Mouse (Mus musculus): ENCODE data around the gene Gm20388. TPM values are rescaled to one million over a fixed set of nuclear protein-coding genes. Genes with fewer than 3 reads are reported as not detected.

Gm20388 gene
- polyA plus RNA-seq, 1 experiment from 2014 or later: 4.4 TPM

DNA sequence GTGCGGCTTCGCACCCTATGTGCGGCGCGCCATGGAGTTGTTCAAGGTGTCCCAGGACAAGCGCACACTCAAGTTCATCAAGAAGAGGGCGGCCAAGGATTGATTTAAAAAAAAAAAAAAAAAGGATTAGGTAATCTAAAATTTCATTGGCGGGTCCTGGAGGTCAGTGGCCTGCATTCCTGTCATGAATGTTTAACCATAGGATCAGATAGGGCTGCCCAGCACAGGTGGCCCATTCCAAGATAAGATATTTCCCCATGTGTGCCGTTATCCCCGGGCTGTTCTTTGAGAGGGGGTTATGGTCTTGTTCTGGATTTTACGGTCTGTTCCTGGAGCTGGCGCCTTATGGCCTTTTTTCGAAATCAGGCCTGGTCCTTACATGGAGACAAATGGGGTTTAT is 2926.1 kb downstream of the Gm20388 start:
- Histone ChIP-seq H3K4me1 (replicated peaks) (no peaks in the 10 kb centered on the region), H3K27me3 (no peaks in the 10 kb centered on the region), H3K9ac (replicated peaks) (no peak overlapping the region), H3K36me3 (no peaks in the 10 kb centered on the region), H3K4me2 (replicated peaks) (no peak overlapping the region), H3K9me3 (no peaks in the 10 kb centered on the region), H3K27ac (no peak overlapping the region), H3K4me3 (replicated peaks) (no peak overlapping the region)
- ATAC-seq: no peak
- 89% methylated on average over 13 of the region's 13 CpGs for WGBS

DNA sequence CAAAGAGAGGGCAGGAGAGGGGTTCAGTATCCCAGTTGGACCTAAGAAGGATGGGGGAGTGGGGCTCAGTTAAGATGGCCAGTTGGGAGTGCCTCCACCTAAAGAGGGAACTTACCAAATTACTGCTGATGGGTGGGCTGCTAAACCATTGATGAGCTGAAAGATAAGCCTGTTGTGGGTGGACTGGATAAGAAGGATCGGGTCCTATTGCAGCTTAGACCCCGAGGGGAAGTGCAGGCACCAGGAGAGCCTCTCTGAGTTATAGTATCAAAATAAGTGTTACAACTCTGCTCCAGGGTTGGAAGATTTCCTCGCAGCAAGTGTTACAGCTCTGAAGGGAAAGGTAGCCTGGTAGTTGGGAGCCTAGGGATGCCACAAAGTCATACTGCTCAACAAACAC is 2933.5 kb downstream of the Gm20388 start:
- H3K9me3 ChIP-seq: no peaks in the 10 kb centered on the region
- peaks cover 6% of the 10 kb centered on the region; the same call in 1 of the 2 replicates for H3K4me1 ChIP-seq (replicated peaks)
- WGBS: 68% methylated on average over 3 of the region's 3 CpGs
- H3K27me3 ChIP-seq: peaks cover 7% of the 10 kb centered on the region; the same call in 1 of the 2 replicates
- no peak for ATAC-seq
- no peak overlapping the region for H3K27ac ChIP-seq
- no peak overlapping the region for H3K4me3 ChIP-seq (replicated peaks)
- H3K9ac ChIP-seq (replicated peaks): no peak overlapping the region
- H3K36me3 ChIP-seq: no peaks in the 10 kb centered on the region
- H3K4me2 ChIP-seq (replicated peaks): no peak overlapping the region

- Histone ChIP-seq H3K9ac (replicated peaks) (no peak overlapping the region), H3K36me3 (no peaks in the 10 kb centered on the region), H3K4me1 (replicated peaks) (peaks cover 6% of the 10 kb centered on the region; the same call in 1 of the 2 replicates), H3K27me3 (peaks cover 8% of the 10 kb centered on the region; the same call in 1 of the 2 replicates), H3K4me3 (replicated peaks) (no peak overlapping the region), H3K27ac (no peak overlapping the region), H3K9me3 (no peaks in the 10 kb centered on the region), H3K4me2 (replicated peaks) (no peak overlapping the region)
- ATAC-seq: no peak
- 80% methylated on average over 4 of the region's 4 CpGs for WGBS
Observed at GRCm38 (mm10) chr8:122845662-122846061, 2935.0 kb downstream of the Gm20388 start.

DNA sequence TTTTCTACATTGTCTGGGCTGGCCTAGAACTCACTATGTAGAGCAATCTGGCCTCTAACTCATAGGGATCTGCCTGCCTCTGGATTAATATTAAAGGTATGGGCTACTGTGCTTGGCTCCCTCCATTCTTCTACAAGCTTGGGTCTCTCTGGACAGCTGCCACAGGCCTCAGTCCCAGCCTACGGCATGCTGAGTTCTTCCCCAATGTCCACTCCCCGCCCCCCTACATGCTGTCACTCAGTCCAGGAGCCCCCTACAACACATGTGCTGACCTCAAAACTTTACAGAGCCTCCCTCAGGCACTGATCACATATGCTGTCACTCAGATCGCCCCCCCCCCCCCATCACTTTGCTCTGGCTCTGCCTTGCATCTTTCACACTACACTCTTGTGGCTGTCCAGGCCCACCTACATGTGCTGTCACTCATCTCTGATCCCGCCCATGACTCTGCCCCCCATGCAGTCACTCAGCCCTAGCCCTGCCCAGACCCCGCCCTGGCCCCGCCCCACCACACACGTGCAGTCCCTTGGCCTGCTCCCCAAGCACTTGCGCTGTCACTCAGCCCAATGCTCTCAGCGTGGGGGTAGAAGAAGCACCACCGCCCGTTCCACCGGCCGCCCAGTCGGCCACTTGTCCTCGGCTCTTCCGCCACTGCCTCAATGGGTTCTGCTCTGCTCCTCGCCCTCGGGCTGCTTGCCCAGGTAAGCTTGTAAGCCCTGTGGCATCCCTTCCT is 2937.4 kb downstream of the Gm20388 start, which contains the start of gene Cdh15:
Gene Cdh15 (plus strand): TSS at position 138 of the 733 bp plus-strand sequence.
- Histone ChIP-seq H3K4me2 (replicated peaks) (peak within 1 kb of the TSS; percentile 33), H3K27ac (no peak within 1 kb of the TSS), H3K9me3 (no peaks in the 10 kb centered on the region), H3K4me3 (replicated peaks) (no peak within 1 kb of the TSS), H3K4me1 (replicated peaks) (peaks cover 9% of the 10 kb centered on the region; the same call in 1 of the 2 replicates), H3K36me3 (no peaks in the 10 kb centered on the region), H3K9ac (replicated peaks) (no peak within 1 kb of the TSS), H3K27me3 (peaks cover 8% of the 10 kb centered on the region; the same call in 1 of the 2 replicates)
- WGBS: 14% methylated on average over 18 of the region's 18 CpGs
- ATAC-seq: peak; percentile 92

GRCm38 (mm10) chr8:122849152-122849910 is 2938.7 kb downstream of the Gm20388 start:
- H3K4me1 ChIP-seq (replicated peaks): peaks cover 18% of the 10 kb centered on the region
- no peak overlapping the region for H3K4me3 ChIP-seq (replicated peaks)
- H3K27me3 ChIP-seq: peaks cover 8% of the 10 kb centered on the region; the same call in 1 of the 2 replicates
- H3K9me3 ChIP-seq: no peaks in the 10 kb centered on the region
- no peak overlapping the region for H3K4me2 ChIP-seq (replicated peaks)
- no peak overlapping the region for H3K9ac ChIP-seq (replicated peaks)
- ATAC-seq: no peak
- no peaks in the 10 kb centered on the region for H3K36me3 ChIP-seq
- H3K27ac ChIP-seq: no peak overlapping the region
- WGBS: 54% methylated on average over 7 of the region's 11 CpGs

DNA sequence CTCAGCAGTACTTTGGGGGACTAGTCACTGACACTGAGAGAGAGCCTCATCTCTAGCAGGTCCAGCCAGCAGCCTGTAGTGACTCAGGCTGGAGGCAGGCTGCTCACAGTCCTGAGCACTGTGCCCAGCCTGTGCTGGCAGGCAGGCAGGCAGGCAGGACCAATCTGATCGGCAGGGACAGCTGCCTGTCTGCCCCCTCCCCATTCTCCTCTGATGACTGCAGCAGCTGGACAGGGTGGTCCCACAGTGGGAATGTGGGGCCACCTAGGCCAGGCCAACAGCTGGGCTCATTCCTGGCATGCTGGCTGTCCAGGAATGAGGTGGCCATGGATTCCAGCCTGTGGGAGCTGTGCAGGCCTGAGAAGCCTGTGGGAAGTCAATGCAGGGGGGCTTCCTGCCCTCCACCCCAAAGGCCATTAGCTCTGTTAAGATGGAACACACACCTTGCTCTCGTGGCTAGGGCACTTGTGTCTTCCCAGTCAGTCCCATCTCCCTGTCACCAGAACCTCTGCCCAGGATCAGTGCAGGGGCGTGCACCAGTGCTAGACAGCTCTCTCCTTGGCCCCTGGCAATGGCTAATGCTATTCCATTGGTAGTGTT is 2940.1 kb downstream of the Gm20388 start:
- peaks cover 18% of the 10 kb centered on the region for H3K4me1 ChIP-seq (replicated peaks)
- H3K9ac ChIP-seq (replicated peaks): no peak overlapping the region
- 73% methylated on average over 3 of the region's 3 CpGs for WGBS
- no peaks in the 10 kb centered on the region for H3K36me3 ChIP-seq
- no peak overlapping the region for H3K4me3 ChIP-seq (replicated peaks)
- H3K27me3 ChIP-seq: peaks cover 8% of the 10 kb centered on the region; the same call in 1 of the 2 replicates
- no peaks in the 10 kb centered on the region for H3K9me3 ChIP-seq
- no peak overlapping the region for H3K27ac ChIP-seq
- no peak overlapping the region for H3K4me2 ChIP-seq (replicated peaks)
- no peak for ATAC-seq

DNA sequence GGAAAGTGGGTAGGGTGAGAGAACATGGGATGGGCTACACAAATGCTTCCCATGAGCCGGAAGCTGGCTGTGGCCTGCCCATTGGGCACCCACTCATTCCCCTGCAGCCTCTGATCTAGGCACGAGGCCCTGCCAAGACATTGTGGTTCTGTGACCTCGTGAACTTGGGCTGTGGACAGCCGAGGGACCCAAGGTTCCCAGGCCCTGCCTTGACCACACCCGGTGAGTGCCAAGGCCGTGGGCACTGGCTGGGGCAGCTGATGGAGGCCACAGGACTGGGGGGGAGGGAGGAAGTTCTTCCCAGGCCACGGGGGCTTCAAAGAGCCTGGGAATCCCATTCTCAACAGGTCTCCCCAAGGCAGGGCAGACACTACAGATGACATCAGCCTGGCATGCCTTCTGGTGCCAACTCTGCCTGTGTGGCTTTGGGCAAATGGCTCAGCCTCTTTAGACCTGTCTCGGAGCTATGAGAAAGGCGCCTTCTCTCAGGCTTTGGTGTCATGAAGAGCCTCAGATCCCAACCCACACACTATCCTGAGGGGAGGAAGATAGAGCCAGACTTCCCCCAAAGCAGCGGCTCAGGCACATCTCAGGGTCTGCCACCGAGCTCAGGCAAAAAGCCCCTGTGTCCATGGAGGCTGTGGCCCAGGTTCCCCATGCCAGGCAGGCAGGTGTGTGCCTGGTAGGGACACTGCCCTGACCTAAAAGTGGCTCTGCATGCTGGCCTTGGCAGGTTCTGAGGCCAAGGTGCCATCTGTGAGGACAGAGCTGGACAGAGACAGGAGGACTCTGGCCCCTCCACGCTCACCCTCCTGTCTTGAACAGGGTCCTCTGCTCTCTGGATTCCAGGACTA is 2941.3 kb downstream of the Gm20388 start:
- H3K4me3 ChIP-seq (replicated peaks): no peak overlapping the region
- 88% methylated on average over 12 of the region's 12 CpGs for WGBS
- peaks cover 8% of the 10 kb centered on the region; the same call in 1 of the 2 replicates for H3K27me3 ChIP-seq

GRCm38 (mm10) chr8:122852546-122852905 is 2941.9 kb downstream of the Gm20388 start:
- 36% methylated on average over 1 of the region's 1 CpGs for whole genome bisulfite sequencing
- ATAC-seq: no peak
- no peak overlapping the region for H3K4me2 ChIP-seq (replicated peaks)

More for the DNA sequence above, 2941.3 kb downstream of the Gm20388 start:
- Histone ChIP-seq H3K36me3 (no peaks in the 10 kb centered on the region), H3K9me3 (no peaks in the 10 kb centered on the region), H3K9ac (replicated peaks) (no peak overlapping the region), H3K4me1 (replicated peaks) (peaks cover 18% of the 10 kb centered on the region), H3K4me2 (replicated peaks) (no peak overlapping the region), H3K27ac (no peak overlapping the region)
- ATAC-seq: no peak

DNA sequence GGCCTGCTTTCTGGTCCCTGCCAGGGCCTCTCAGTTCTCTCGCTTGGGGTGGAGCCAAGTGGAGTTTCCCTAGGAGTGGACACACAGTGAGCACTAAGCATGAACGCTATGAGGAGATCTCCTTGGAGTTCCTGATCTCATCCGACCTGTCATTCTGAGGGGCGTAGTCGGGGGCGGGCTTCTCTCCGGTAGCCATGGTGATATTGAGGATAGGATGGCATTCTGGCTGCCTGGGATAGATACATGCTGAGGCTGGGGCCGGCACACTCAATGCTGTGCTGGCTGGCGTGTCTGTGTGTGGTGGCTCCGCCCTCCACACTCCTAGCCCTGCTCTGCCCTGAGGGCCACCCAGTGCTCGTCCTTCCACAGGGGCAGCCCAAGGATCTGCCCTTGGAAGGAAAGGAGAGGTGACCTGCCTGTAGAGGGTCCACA is 2942.7 kb downstream of the Gm20388 start:
- 6% methylated on average over 11 of the region's 11 CpGs for whole genome bisulfite sequencing
- Histone ChIP-seq H3K27ac (no peak overlapping the region), H3K4me1 (replicated peaks) (peaks cover 15% of the 10 kb centered on the region), H3K36me3 (no peaks in the 10 kb centered on the region), H3K9ac (replicated peaks) (no peak overlapping the region), H3K27me3 (peaks cover 8% of the 10 kb centered on the region; the same call in 1 of the 2 replicates), H3K4me3 (replicated peaks) (no peak overlapping the region), H3K9me3 (no peaks in the 10 kb centered on the region), H3K4me2 (replicated peaks) (no peak overlapping the region)
- ATAC-seq: peak; percentile 84

More at GRCm38 (mm10) chr8:122852546-122852905, 2941.9 kb downstream of the Gm20388 start:
- no peaks in the 10 kb centered on the region for H3K36me3 ChIP-seq
- H3K9me3 ChIP-seq: no peaks in the 10 kb centered on the region
- H3K27me3 ChIP-seq: peaks cover 8% of the 10 kb centered on the region; the same call in 1 of the 2 replicates
- no peak overlapping the region for H3K27ac ChIP-seq
- H3K4me1 ChIP-seq (replicated peaks): peaks cover 18% of the 10 kb centered on the region
- H3K9ac ChIP-seq (replicated peaks): no peak overlapping the region
- H3K4me3 ChIP-seq (replicated peaks): no peak overlapping the region

DNA sequence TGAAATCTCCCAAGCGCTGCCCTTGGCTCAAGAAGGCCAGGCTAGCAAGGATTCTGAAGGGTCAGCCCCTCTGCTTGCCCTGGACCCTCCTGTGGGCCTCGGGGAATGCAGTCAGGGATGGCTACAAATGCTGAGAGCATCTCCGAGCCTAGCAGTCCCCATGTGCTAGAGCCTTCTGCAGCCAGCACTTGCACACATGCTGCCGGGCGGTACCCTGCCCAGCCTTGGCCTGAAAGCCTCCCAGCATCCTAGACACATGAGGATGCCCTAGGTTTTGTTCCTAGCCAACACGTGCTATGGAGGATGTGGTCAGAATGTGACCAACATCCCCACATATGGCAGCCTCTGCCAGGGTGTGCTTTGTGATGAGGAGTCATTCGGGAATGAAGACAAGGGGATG is 2943.7 kb downstream of the Gm20388 start:
- no peak overlapping the region for H3K4me3 ChIP-seq (replicated peaks)
- WGBS: 72% methylated on average over 7 of the region's 7 CpGs
- H3K4me2 ChIP-seq (replicated peaks): no peak overlapping the region
- H3K36me3 ChIP-seq: no peaks in the 10 kb centered on the region
- ATAC-seq: no peak
- no peak overlapping the region for H3K9ac ChIP-seq (replicated peaks)
- H3K9me3 ChIP-seq: no peaks in the 10 kb centered on the region
- no peaks in the 10 kb centered on the region for H3K27me3 ChIP-seq
- peaks cover 13% of the 10 kb centered on the region for H3K4me1 ChIP-seq (replicated peaks)
- no peak overlapping the region for H3K27ac ChIP-seq

DNA sequence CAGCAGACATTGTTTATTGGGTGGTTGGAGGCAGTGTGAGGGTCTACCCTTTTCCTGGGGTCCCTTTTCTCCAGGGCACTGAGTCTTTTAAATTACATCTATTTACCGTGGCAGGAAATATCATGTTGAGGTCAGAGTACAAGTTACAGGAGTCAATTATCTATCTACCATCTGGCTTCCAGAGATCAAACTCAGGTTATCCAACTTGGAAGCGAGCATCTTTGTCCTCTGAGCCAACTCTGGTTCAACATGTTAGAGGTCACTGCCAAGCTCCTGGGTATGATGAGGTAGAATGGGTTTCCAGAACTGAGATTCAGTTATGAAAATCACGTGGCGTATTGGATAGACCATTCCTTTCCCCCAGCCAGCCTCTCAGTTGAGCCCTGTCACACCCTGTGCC is 2944.5 kb downstream of the Gm20388 start:
- Histone ChIP-seq H3K4me1 (replicated peaks) (peaks cover 13% of the 10 kb centered on the region), H3K9me3 (no peaks in the 10 kb centered on the region), H3K4me3 (replicated peaks) (no peak overlapping the region), H3K9ac (replicated peaks) (no peak overlapping the region), H3K27ac (no peak overlapping the region), H3K27me3 (no peaks in the 10 kb centered on the region), H3K4me2 (replicated peaks) (no peak overlapping the region), H3K36me3 (no peaks in the 10 kb centered on the region)
- no peak for ATAC-seq
- 85% methylated on average over 4 of the region's 4 CpGs for WGBS

Data from midbrain, embryonic 13.5 days (tissue).